Mouse (Mus musculus) spleen, adult 2 months (tissue): ENCODE data around the gene B4galt4.

Experiments
- CTCF ChIP-seq: fragments of 200-500 bp; IDR thresholded peaks from 2 replicates; pipeline ENCODE4 v1.5.1; 2011; ENCODE audit warnings: mild to moderate bottlenecking, inconsistent platforms; ENCODE audit not compliant: insufficient read depth, insufficient read length, insufficient replicate concordance; ENCODE audit errors: extremely low read depth
- POLR2A ChIP-seq: fragments of 200-500 bp; IDR thresholded peaks from 2 replicates; pipeline ENCODE4 v1.6.1; 2011; ENCODE audit warnings: low read depth, low read length, inconsistent platforms

DNA sequence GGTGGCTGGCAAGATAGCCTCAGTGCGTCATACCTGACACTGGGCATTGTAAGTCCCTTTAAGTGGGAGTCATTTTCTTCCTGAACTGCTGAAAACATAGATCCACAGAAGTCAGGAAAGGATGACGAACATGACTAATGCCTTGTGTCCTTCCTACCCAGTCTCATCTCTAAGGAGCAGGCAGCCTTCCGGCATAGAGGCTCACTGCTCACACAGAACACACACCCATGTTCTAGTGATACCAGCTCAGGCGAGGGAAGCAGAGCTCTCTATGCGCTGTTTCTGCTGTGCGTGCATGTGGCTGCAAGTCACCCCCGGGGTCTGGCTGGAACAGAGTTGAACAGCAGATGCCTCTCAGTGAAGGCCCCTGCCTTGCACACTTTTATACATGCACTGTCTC lies 43.2 kb downstream of the B4galt4 start:
- TF ChIP-seq CTCF (no peak), POLR2A (no peak)
